Mouse (Mus musculus) intestine, postnatal 0 days (tissue): Measurements from ENCODE around the gene Ttll13. TPM values are rescaled to one million over a fixed set of nuclear protein-coding genes. Genes with fewer than 3 reads are reported as not detected.

Experiments used
- ATAC-seq: fragments of 200-750 bp; cut with Nextera tagmentation; 2 replicates; pipeline ENCODE4 v1.8.0; 2017; ENCODE audit warnings: mild to moderate bottlenecking, moderate TSS enrichment, moderate library complexity
- H3K27ac ChIP-seq: fragments of 300-500 bp; sonication (generic); 2 replicates; pipeline ENCODE4 v1.5.1; 2014; ENCODE audit warnings: mild to moderate bottlenecking, low read depth, low read length, moderate library complexity
- H3K27me3 ChIP-seq: fragments of 300-500 bp; sonication (generic); replicated peaks from 2 replicates; pipeline ENCODE4 v1.6.1; 2014; ENCODE audit warnings: low read length, mixed read lengths; ENCODE audit not compliant: control insufficient read depth, insufficient read depth
- H3K36me3 ChIP-seq: fragments of 300-500 bp; sonication (generic); 2 replicates; pipeline ENCODE4 v1.6.1; 2014; ENCODE audit warnings: mild to moderate bottlenecking, moderate library complexity; ENCODE audit not compliant: control insufficient read depth, insufficient read depth
- H3K4me1 ChIP-seq: fragments of 300-500 bp; sonication (generic); replicated peaks from 2 replicates; pipeline ENCODE4 v1.6.1; 2014; ENCODE audit warnings: antibody characterized with exemption, low read length, mixed read lengths; ENCODE audit not compliant: control insufficient read depth, insufficient read depth
- H3K4me2 ChIP-seq: fragments of 300-500 bp; sonication (generic); replicated peaks from 2 replicates; pipeline ENCODE4 v1.6.1; 2014; ENCODE audit warnings: low read depth, mild to moderate bottlenecking, moderate library complexity
- H3K4me3 ChIP-seq: fragments of 300-500 bp; sonication (generic); 2 replicates; pipeline ENCODE4 v1.5.1; 2014; ENCODE audit warnings: low read depth, low read length
- H3K9ac ChIP-seq: fragments of 300-500 bp; sonication (generic); 2 replicates; pipeline ENCODE4 v1.6.1; 2014; ENCODE audit warnings: mild to moderate bottlenecking, low read depth, low read length
- H3K9me3 ChIP-seq: fragments of 300-500 bp; sonication (generic); 2 replicates; pipeline ENCODE4 v1.6.1; 2016; ENCODE audit warnings: mixed run types; ENCODE audit not compliant: control insufficient read depth
- CTCF ChIP-seq: sonication (generic); IDR thresholded peaks from 2 replicates; pipeline ENCODE4 v1.5.1; 2016; ENCODE audit warnings: low read depth, mild to moderate bottlenecking, control low read depth, antibody characterized with exemption, moderate library complexity
- WGBS: fragments of 180-500 bp; shearing (Covaris S2); extraction: QIAGEN DNeasy Blood & Tissue Kit; methylation state at CpG from one replicate; pipeline ENCODE4 v1.1.7; 2014; 5-methylcytosine and 5-hydroxymethylcytosine counted together
- polyA plus RNA-seq: library from polyadenylated mRNA; unstranded; fragments of >200 nt; fragmentation: Nextera tagmentation; extraction: Ambion mirVana; gene quantifications from 2 replicates; pipeline ENCODE4 v1.2.1, GENCODE M21; 2015

Ttll13 gene
- polyA plus RNA-seq, 1 experiment from 2014 or later: 0.77 TPM

DNA sequence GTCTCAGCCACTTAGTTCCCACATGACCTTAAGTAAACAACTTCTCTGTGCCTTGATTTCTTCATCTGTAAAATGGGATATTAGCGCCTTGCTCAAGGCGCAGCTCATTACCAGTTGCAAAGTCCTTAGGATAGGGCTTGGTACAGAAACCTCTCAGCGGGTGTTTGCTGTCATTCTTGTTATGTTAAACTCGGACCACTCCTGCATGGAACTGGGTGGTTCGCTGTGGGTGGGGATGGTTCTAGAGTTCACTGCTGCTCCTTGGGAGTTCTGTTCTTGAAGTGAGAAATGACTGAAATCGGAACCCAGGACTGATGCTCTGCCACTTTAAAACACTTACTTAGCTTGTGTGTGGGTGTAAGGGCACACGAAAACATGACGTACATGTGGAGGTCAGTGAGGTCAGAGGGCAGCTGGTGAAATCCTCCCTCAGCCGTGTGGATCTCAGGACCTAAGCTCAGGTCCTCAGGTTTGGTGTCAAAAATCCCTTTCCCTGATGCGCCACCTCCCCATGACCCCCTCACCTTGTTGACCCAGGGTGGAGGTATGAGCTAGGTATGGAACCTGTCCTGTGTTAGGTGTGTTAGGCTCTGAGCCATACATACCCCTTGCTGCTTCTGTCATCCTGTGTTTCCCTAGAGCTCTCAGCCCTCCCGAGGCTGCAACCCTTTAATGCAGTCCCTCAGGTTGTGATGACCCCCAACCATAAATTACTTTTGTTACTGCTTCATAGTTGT lies 46.2 kb upstream of the Ttll13 start:
- ATAC-seq: no peak
- Histone ChIP-seq H3K27me3 (no peaks in the 10 kb centered on the region), H3K9ac (0 out of 2 replicates have a peak overlapping the region, but pooled peaks have one; percentile 81), H3K4me1 (peaks cover 12% of the 10 kb centered on the region; the same call in 1 of the 2 replicates), H3K36me3 (peaks cover 17% of the 10 kb centered on the region; the same call in 1 of the 2 replicates), H3K4me2 (peak overlapping the region; percentile 74), H3K9me3 (no peaks in the 10 kb centered on the region), H3K27ac (peak overlapping the region; percentile 8; the same call in 1 of the 2 replicates), H3K4me3 (peak overlapping the region; percentile 79; the same call in 1 of the 2 replicates)
- WGBS: 72% methylated on average over 11 of the region's 11 CpGs
- no peak for TF ChIP-seq CTCF

DNA sequence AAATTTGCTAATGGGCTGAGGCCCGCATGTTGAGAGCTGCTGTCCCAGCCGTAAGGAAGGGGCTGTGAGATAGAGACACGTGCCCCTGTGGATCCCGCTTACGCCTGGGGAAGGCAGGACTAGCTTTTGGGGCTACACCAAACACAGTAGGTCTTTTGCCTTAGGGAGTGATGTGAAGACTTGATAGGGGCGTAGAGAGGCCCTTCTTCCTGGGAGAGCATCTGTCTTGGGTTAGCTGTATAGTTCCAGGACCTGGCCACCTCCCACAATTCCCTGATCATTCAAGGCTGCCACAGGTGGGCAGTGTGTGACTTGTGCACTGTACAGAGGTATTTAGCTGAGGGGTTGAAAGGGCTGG lies 45.6 kb upstream of the Ttll13 start:
- H3K4me2 ChIP-seq: peak overlapping the region; percentile 74; the same call in 1 of the 2 replicates
- 84% methylated on average over 6 of the region's 6 CpGs for WGBS
- peak; percentile 30 for TF ChIP-seq CTCF
- no peak overlapping the region for H3K27ac ChIP-seq
- H3K27me3 ChIP-seq: no peaks in the 10 kb centered on the region
- H3K9me3 ChIP-seq: no peaks in the 10 kb centered on the region
- ATAC-seq: no peak
- peaks cover 17% of the 10 kb centered on the region; the same call in 1 of the 2 replicates for H3K36me3 ChIP-seq
- H3K9ac ChIP-seq: no peak overlapping the region
- peaks cover 12% of the 10 kb centered on the region; the same call in 1 of the 2 replicates for H3K4me1 ChIP-seq
- H3K4me3 ChIP-seq: no peak overlapping the region

DNA sequence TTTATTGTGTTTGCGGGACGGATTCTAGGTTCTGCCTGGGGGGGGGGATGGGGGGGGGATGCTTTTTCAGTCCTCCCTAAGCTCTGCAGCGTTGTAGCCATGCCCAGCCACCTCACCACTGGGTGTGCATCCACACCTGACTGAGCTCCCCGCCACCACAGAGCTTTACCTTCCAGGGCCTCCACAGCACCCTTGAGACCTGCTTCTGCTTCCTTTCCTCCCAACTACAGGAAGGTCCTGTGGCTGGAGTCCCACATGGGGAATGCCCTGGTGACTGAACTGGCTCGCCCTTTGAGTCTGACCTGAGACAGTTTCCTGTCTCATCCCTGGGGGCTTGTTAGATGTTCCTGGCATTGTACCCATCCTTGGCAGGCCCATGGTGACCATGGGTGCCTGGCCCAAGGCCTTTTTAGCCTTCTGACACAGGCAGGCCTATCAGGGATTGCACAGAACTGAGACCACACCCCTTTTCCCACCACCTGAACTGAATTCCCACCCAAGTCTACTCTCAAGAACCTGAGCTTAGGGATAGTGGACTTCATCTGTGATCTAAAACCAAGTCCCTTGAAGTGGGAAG lies 45.1 kb upstream of the Ttll13 start:
- no peak overlapping the region for H3K4me3 ChIP-seq

DNA sequence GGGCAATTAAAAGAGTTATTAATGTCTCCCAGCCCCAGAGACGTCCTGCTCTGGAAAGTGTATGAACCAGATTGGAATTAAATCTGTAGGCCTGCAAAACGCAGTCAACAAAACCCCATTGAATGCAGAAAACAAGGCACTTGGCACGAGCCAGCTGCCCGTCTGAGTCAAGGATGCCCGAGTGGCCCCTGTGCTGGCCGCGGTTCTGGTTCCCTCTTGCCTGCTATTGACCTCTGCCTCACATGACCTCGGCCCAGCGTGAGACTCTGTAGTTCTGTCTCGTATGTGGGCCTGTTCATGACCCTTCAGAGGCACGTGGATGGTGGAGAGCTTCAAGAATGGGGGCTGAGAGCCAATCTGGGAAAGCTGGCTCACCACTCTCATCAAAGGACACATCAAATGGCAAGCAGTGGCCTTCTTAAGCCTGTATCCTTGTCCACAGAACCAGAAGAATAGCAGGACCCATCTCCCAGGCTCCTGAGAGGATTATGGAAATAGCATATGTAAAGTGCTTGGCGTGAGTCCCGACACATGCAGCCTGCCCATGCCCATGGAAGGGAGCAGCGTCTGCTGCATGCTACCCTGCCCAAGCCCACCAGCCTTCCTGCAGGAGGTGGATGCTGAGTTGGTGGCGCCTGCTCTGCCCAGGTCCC lies 44.2 kb upstream of the Ttll13 start:
- WGBS: 85% methylated on average over 15 of the region's 15 CpGs
- TF ChIP-seq CTCF: no peak

More for the DNA sequence above, 45.1 kb upstream of the Ttll13 start:
- no peaks in the 10 kb centered on the region for H3K27me3 ChIP-seq
- 77% methylated on average over 5 of the region's 5 CpGs for WGBS
- ATAC-seq: no peak
- peaks cover 17% of the 10 kb centered on the region; the same call in 1 of the 2 replicates for H3K36me3 ChIP-seq
- H3K4me1 ChIP-seq: peaks cover 13% of the 10 kb centered on the region; the same call in 1 of the 2 replicates
- no peaks in the 10 kb centered on the region for H3K9me3 ChIP-seq
- H3K4me2 ChIP-seq: no peak overlapping the region
- no peak overlapping the region for H3K27ac ChIP-seq
- H3K9ac ChIP-seq: no peak overlapping the region
- TF ChIP-seq CTCF: no peak

DNA sequence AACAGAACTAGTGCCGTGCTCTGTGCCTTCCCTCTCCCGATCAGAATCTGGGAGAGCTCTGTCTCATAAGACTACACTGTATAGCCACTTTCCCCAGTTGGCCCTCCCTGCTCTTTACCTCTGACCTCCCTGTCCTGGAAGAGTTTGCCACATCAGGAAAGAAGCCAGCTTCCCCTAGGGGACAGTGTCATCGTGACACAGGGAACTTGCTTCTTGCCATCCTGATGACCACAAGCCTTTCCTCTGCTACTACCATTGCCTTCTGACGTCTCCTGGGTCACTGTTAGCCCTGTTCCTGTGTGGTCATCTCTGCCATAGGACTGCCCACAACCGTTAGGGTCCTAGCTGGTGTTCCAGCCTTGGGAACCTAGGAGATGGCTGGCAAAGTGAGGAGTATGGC lies 43.2 kb upstream of the Ttll13 start:
- no peaks in the 10 kb centered on the region for H3K27me3 ChIP-seq
- H3K9me3 ChIP-seq: no peaks in the 10 kb centered on the region
- H3K9ac ChIP-seq: no peak overlapping the region
- H3K36me3 ChIP-seq: peaks cover 17% of the 10 kb centered on the region; the same call in 1 of the 2 replicates
- 0 out of 2 replicates have a peak, but pooled peaks have one; percentile 2 for TF ChIP-seq CTCF
- 81% methylated on average over 5 of the region's 5 CpGs for WGBS
- ATAC-seq: no peak
- peak overlapping the region; percentile 97; the same call in 1 of the 2 replicates for H3K27ac ChIP-seq
- H3K4me3 ChIP-seq: no peak overlapping the region
- H3K4me1 ChIP-seq: peaks cover 24% of the 10 kb centered on the region; the same call in 1 of the 2 replicates
- no peak overlapping the region for H3K4me2 ChIP-seq

More for the DNA sequence above, 44.2 kb upstream of the Ttll13 start:
- Histone ChIP-seq H3K27me3 (no peaks in the 10 kb centered on the region), H3K4me1 (peaks cover 23% of the 10 kb centered on the region; the same call in 1 of the 2 replicates), H3K27ac (no peak overlapping the region), H3K4me2 (no peak overlapping the region), H3K9me3 (no peaks in the 10 kb centered on the region), H3K9ac (no peak overlapping the region), H3K36me3 (peaks cover 17% of the 10 kb centered on the region; the same call in 1 of the 2 replicates), H3K4me3 (no peak overlapping the region)
- ATAC-seq: no peak

DNA sequence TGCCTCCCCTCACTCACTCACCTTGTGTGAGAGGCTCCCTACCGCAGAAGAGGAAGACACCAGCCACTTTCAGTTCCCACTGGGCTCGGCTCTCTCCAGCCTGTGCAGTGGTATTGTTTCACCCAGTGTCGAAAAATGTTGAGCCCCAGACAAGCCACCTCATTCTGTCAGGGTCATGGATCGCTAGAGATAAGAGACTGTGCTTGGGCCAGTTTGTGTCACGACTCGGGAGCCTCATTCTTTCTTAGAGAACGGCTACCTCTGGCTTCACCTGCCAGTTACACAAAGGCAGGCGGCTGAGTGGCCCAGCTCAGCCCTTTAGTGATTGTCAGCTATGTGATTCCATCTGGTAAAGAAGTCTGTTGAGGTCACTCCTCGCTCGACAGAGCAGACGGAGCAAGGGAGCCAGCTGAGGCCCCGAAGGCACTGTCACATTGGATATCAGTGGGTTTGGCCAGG lies 42.5 kb upstream of the Ttll13 start:
- no peak for ATAC-seq
- Histone ChIP-seq H3K4me3 (no peak overlapping the region), H3K27ac (peak overlapping the region; percentile 97), H3K36me3 (peaks cover 17% of the 10 kb centered on the region; the same call in 1 of the 2 replicates), H3K4me2 (no peak overlapping the region), H3K9me3 (no peaks in the 10 kb centered on the region), H3K9ac (no peak overlapping the region), H3K27me3 (no peaks in the 10 kb centered on the region), H3K4me1 (peaks cover 24% of the 10 kb centered on the region; the same call in 1 of the 2 replicates)
- 53% methylated on average over 12 of the region's 12 CpGs for WGBS
- no peak for TF ChIP-seq CTCF
